Mouse (Mus musculus) heart, embryonic 16.5 days (tissue): ENCODE measurements around the gene Shisa6. TPM values are rescaled to one million over a fixed set of nuclear protein-coding genes. Genes with fewer than 3 reads are reported as not detected.
A peak's percentile ranks its signal among the peaks of the same experiment; 100 is the strongest.

Experiments used
- ATAC-seq: fragments of 200-750 bp; cut with Nextera tagmentation; replicated peaks from 2 replicates; pipeline ENCODE4 v1.8.0; 2017; ENCODE audit warnings: moderate number of reproducible peaks; ENCODE audit not compliant: insufficient read depth, low FRiP score; ENCODE audit errors: extremely low read depth
- H3K27ac ChIP-seq: fragments of 300-500 bp; sonication (generic); 2 replicates; pipeline ENCODE4 v1.5.1; 2014; ENCODE audit warnings: mild to moderate bottlenecking, low read length, control low read depth, moderate library complexity
- H3K27me3 ChIP-seq: fragments of 300-500 bp; sonication (generic); 2 replicates; pipeline ENCODE4 v1.6.1; 2014; ENCODE audit warnings: low read length, mixed read lengths; ENCODE audit not compliant: control insufficient read depth, insufficient read depth
- H3K36me3 ChIP-seq: fragments of 300-500 bp; sonication (generic); 2 replicates; pipeline ENCODE4 v1.6.1; 2014; ENCODE audit not compliant: control insufficient read depth, insufficient read depth
- H3K4me1 ChIP-seq: fragments of 300-500 bp; sonication (generic); 2 replicates; pipeline ENCODE4 v1.6.1; 2014; ENCODE audit warnings: low read length, mixed read lengths; ENCODE audit not compliant: control insufficient read depth, insufficient read depth
- H3K4me2 ChIP-seq: fragments of 300-500 bp; sonication (generic); 2 replicates; pipeline ENCODE4 v1.6.1; 2014; ENCODE audit warnings: low read depth, mild to moderate bottlenecking, control low read depth, low read length
- H3K4me3 ChIP-seq: fragments of 300-500 bp; sonication (generic); 2 replicates; pipeline ENCODE4 v1.5.1; 2014; ENCODE audit warnings: mild to moderate bottlenecking, control low read depth, low read length
- H3K9ac ChIP-seq: fragments of 300-500 bp; sonication (generic); 2 replicates; pipeline ENCODE4 v1.6.1; 2014; ENCODE audit warnings: low read length, control low read depth
- H3K9me3 ChIP-seq: fragments of 300-500 bp; sonication (generic); replicated peaks from 2 replicates; pipeline ENCODE4 v1.6.1; 2016; ENCODE audit warnings: low read length; ENCODE audit not compliant: control insufficient read depth
- WGBS: fragments of 180-500 bp; shearing (Covaris S2); extraction: QIAGEN DNeasy Blood & Tissue Kit; methylation state at CpG from one replicate; pipeline ENCODE4 v1.1.7; 2014; 5-methylcytosine and 5-hydroxymethylcytosine counted together
- polyA plus RNA-seq: library from polyadenylated mRNA; unstranded; fragments of >200 nt; fragmentation: Nextera tagmentation; extraction: Ambion mirVana; gene quantifications from 2 replicates; pipeline ENCODE4 v1.2.1, GENCODE M21; 2015

Gene Shisa6
- polyA plus RNA-seq, 1 experiment from 2014 or later, result 0.35 TPM

DNA sequence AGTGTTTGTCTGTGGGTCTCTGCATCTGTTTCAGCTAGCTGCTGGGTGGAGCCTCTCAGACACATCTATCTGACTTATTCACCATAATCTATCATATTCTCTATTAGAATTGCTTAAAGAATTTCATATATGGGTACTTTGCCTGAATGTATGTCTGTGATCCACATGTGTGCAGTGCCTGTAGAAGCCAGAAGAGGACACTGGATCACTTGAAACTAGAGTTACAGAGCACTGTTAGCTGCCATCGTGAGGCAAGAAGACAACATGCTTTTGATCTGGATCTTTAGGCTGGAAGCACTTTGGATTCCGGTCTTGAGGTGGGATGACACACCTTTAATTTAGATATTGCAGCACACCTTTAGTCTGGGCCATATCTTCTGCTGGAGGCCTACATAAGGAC is 289.2 kb downstream of the Shisa6 start:
- no peaks in the 10 kb centered on the region for H3K4me1 ChIP-seq
- H3K4me3 ChIP-seq, result no peak overlapping the region
- no peak for ATAC-seq
- no peak overlapping the region for H3K9ac ChIP-seq
- H3K9me3 ChIP-seq, result no peaks in the 10 kb centered on the region
- no peak overlapping the region for H3K27ac ChIP-seq
- 54% methylated on average over 2 of the region's 2 CpGs for WGBS
- no peaks in the 10 kb centered on the region for H3K36me3 ChIP-seq
- no peak overlapping the region for H3K4me2 ChIP-seq
- H3K27me3 ChIP-seq, result no peaks in the 10 kb centered on the region

DNA sequence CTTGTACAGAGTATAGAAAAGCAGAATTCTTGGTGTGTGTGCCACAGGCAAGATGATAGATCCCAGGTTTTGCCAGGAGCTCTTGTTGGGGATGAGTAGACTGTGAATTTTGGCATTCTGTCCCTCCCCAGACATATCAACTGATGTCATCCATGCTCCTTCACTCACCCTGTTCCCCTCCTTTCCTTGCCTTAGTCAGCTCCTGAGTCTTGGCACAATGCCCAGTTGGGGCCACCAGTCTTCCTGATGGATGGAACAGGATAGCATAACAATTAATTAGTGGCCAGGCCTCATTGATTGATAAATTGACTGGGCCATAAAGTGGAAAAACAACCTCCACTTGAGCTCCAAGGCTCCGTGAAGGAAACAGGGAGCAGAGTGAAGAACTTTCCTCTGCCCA is 292.9 kb downstream of the Shisa6 start:
- no peak for ATAC-seq
- Histone ChIP-seq H3K36me3 (no peaks in the 10 kb centered on the region), H3K9me3 (no peaks in the 10 kb centered on the region), H3K27me3 (no peaks in the 10 kb centered on the region), H3K4me3 (no peak overlapping the region), H3K9ac (no peak overlapping the region), H3K4me1 (no peaks in the 10 kb centered on the region), H3K27ac (no peak overlapping the region), H3K4me2 (no peak overlapping the region)
- 50% methylated on average over 1 of the region's 1 CpGs for WGBS

DNA sequence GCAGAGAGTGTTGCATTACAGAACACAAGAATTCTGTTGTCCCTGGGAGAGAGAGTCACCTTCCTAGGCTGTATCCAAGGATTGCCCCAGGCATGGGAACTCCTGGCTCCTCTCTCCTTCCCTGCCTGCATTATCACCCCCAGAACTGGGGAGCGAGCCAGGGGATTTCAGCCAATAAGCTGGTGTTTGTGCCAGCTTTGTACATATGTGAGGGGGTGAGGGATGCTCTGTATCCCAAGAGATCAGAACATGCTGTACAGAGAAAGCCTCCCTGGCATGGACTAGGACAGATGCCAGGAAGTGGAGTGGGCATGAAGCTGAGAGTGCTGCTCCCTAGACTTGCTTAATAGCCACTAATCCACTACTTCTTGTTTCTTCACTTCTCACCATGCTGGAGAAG is 303.6 kb downstream of the Shisa6 start:
- no peak overlapping the region for H3K4me2 ChIP-seq
- no peaks in the 10 kb centered on the region for H3K36me3 ChIP-seq
- no peak overlapping the region for H3K27ac ChIP-seq
- H3K27me3 ChIP-seq, result no peaks in the 10 kb centered on the region; the same call in 1 of the 2 replicates
- H3K4me3 ChIP-seq, result no peak overlapping the region
- no peak for ATAC-seq
- H3K9ac ChIP-seq, result no peak overlapping the region
- H3K9me3 ChIP-seq, result no peaks in the 10 kb centered on the region
- H3K4me1 ChIP-seq, result no peaks in the 10 kb centered on the region
- WGBS, result 84% methylated on average over 1 of the region's 1 CpGs

GRCm38 (mm10) chr11:66218469-66218868 is 307.3 kb downstream of the Shisa6 start:
- 63% methylated on average over 3 of the region's 3 CpGs for WGBS
- Histone ChIP-seq H3K9me3 (no peaks in the 10 kb centered on the region), H3K4me3 (no peak overlapping the region), H3K4me2 (no peak overlapping the region), H3K36me3 (no peaks in the 10 kb centered on the region), H3K27me3 (no peaks in the 10 kb centered on the region), H3K9ac (no peak overlapping the region), H3K27ac (no peak overlapping the region), H3K4me1 (no peaks in the 10 kb centered on the region)
- ATAC-seq, result no peak

DNA sequence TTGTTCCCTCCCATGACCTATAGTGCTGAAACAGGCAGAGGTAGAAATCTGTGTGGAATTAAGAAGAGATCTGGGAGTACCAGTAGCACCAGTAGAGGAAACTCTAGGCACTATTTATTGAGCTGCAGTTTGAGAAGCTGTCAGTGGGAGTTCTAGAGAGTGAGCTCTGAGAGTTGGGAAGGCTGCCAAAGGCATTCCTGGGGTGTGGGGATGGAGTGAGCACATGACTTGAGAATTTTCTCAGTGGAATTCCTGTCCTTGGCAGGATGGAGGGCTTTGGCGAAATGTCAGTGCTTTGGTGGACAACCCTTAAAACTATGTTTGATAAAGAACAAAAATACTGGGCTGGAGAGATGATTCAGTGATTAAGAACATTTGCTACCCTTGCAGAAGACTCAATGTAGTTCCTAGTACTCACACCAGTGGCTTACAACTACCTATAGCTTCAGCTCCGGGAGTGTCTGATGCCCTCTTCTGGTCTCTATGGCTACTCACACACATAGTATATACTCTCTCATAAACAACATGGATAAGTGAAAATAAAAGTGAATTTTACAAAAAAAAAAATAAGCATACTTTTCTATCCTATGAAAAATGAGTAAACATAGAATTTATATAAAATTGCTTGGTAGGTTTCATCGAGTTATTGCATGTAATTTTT is 337.0 kb downstream of the Shisa6 start:
- no peak overlapping the region for H3K4me3 ChIP-seq

DNA sequence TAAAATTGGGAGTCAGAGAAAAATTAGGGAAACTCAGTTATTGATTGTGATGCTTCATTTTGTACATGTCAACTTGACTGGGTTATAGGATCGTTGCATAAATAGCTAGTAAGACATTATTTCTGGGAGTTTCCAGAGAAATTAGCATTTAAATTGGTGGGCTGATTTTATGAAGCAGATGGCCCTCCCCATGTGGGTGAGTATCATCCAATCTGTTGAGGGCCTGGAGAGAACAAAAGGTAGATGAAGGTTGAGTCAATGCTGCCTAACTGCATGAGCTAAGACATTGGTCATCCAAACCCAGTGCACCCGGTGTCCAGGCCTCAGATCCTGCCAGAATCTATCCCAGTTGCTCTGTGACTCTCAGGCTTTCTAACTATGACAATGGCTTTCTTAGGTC is 337.6 kb downstream of the Shisa6 start:
- 77% methylated on average over 2 of the region's 2 CpGs for WGBS
- ATAC-seq, result no peak
- H3K9me3 ChIP-seq, result no peaks in the 10 kb centered on the region
- no peak overlapping the region for H3K4me3 ChIP-seq
- H3K9ac ChIP-seq, result no peak overlapping the region
- no peaks in the 10 kb centered on the region for H3K27me3 ChIP-seq
- H3K36me3 ChIP-seq, result no peaks in the 10 kb centered on the region
- peaks cover 8% of the 10 kb centered on the region for H3K4me1 ChIP-seq
- no peak overlapping the region for H3K4me2 ChIP-seq
- peak overlapping the region; percentile 65 for H3K27ac ChIP-seq

More for the DNA sequence above, 337.0 kb downstream of the Shisa6 start:
- H3K27ac ChIP-seq, result peak overlapping the region; percentile 65
- H3K9ac ChIP-seq, result no peak overlapping the region
- H3K4me2 ChIP-seq, result no peak overlapping the region
- H3K4me1 ChIP-seq, result peaks cover 8% of the 10 kb centered on the region
- H3K9me3 ChIP-seq, result no peaks in the 10 kb centered on the region
- no peaks in the 10 kb centered on the region for H3K27me3 ChIP-seq
- H3K36me3 ChIP-seq, result no peaks in the 10 kb centered on the region
- WGBS, result 60% methylated on average over 3 of the region's 3 CpGs
- peak; percentile 88 for ATAC-seq

GRCm38 (mm10) chr11:66177781-66178180 is 348.0 kb downstream of the Shisa6 start:
- H3K4me3 ChIP-seq, result no peak overlapping the region
- peaks cover 6% of the 10 kb centered on the region; the same call in 1 of the 2 replicates for H3K9me3 ChIP-seq
- no peaks in the 10 kb centered on the region for H3K4me1 ChIP-seq
- 59% methylated on average over 2 of the region's 2 CpGs for WGBS
- H3K27ac ChIP-seq, result no peak overlapping the region
- H3K9ac ChIP-seq, result no peak overlapping the region
- H3K36me3 ChIP-seq, result no peaks in the 10 kb centered on the region
- H3K27me3 ChIP-seq, result no peaks in the 10 kb centered on the region
- ATAC-seq, result no peak
- no peak overlapping the region for H3K4me2 ChIP-seq

- Histone ChIP-seq H3K36me3 (no peaks in the 10 kb centered on the region), H3K9me3 (peaks cover under 1% of the 10 kb centered on the region; the same call in 1 of the 2 replicates), H3K4me2 (peak within 1 kb of the TSS; percentile 97), H3K4me1 (peaks cover 9% of the 10 kb centered on the region; the same call in 1 of the 2 replicates), H3K4me3 (peak within 1 kb of the TSS; percentile 61), H3K27me3 (peaks cover 24% of the 10 kb centered on the region), H3K9ac (peak within 1 kb of the TSS; percentile 61), H3K27ac (no peak within 1 kb of the TSS)
- under 1% methylated on average over 53 of the region's 53 CpGs for WGBS
- peak; percentile 84 for ATAC-seq
Observed at GRCm38 (mm10) chr11:66167801-66168651, 357.7 kb downstream of the Shisa6 start, which contains the start of gene Dnah9. Gene Dnah9 (minus strand): TSS chr11:66168551.

DNA sequence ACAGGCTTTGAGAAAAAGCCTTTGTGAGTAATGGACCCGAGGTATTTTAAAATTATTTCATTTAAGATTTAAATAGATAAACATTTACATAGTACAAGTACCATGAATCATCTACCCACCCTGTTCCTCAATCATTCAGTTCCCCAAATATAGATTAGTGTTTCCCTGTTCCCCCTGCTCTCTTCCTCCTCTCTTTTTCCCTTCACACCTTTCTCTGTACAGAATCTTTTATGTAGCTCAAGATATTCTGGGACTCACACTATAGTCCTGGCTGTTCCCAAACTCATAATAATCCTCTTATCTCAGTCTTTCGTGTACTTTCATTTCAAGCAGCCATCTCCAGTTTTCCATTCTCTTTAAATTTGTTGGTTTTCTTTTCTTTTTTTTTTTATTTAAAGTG is 361.7 kb downstream of the Shisa6 start:
- H3K9ac ChIP-seq, result no peak overlapping the region
- no peak overlapping the region for H3K27ac ChIP-seq
- 81% methylated on average over 2 of the region's 2 CpGs for WGBS
- no peak overlapping the region for H3K4me3 ChIP-seq
- H3K36me3 ChIP-seq, result no peaks in the 10 kb centered on the region
- no peak overlapping the region for H3K4me2 ChIP-seq
- peaks cover 17% of the 10 kb centered on the region for H3K27me3 ChIP-seq
- ATAC-seq, result no peak
- peaks cover 9% of the 10 kb centered on the region; the same call in 1 of the 2 replicates for H3K4me1 ChIP-seq
- no peaks in the 10 kb centered on the region for H3K9me3 ChIP-seq
